Mouse (Mus musculus): Measurements from ENCODE around the gene Shc3.

Gene Shc3

DNA sequence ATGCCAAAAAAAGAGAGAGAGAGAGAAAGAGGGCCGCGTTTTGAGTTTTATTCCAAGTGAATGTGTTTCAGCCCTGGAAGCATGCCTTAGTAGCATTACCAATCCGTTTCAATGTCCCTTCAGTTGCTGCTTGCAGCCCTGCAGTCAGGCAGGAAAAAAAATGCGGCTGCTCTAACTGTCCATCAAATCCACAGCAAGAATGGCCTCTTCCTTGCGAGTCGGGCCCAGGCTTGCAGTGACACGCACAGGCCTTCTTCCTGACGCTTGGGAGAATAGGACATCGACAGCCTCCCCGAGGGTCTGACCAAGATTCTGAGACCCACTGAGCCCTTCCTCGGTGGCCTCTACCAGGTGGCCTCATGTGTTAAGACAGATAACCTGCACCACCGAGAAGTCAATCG lies 718 bp downstream of the Shc3 start:
- DNase-seq (ENCODE audit: low read depth, low spot score) = no peak

DNA sequence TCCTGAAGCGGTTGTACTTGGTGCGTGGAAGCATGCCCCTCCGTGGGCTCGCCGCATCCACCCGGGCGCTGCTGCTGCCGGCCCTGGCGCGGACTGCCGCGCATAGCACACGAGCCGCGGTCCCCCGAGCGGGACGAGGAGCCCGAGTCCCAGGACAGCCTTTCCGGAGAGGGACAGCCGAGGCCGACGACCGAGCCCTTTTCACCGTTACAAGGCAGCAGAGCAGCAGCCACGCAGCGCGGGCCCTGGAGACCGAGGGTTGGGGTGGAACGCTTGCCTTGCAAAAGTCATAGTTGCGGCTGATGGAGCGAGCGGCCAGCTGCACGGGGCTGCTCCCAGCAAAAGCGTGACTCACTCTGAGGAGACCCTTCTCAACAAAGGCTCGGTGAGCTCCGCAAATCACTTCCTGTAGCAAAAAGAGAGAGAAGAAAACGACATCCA lies 1.8 kb downstream of the Shc3 start:
- DNase-seq (ENCODE audit: low read depth, low spot score) = no peak

DNA sequence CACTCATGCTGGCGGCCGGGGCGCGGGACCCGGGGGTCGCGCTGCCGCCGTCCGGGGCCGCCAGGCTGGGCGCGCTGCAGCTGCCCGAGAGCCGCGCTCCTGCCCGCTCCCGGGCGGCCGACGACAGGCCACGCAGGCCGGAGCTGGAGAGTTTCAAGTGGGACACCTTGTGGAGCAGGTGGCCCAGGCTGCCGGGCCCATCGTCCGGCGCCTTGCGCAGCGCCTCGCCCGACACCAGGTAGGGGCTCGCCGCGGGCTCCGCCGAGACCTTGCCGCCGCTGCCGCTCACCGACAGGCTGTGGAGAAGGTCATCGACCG lies 2.2 kb downstream of the Shc3 start:
- no peak for DNase-seq (ENCODE audit: low read depth, low spot score)

DNA sequence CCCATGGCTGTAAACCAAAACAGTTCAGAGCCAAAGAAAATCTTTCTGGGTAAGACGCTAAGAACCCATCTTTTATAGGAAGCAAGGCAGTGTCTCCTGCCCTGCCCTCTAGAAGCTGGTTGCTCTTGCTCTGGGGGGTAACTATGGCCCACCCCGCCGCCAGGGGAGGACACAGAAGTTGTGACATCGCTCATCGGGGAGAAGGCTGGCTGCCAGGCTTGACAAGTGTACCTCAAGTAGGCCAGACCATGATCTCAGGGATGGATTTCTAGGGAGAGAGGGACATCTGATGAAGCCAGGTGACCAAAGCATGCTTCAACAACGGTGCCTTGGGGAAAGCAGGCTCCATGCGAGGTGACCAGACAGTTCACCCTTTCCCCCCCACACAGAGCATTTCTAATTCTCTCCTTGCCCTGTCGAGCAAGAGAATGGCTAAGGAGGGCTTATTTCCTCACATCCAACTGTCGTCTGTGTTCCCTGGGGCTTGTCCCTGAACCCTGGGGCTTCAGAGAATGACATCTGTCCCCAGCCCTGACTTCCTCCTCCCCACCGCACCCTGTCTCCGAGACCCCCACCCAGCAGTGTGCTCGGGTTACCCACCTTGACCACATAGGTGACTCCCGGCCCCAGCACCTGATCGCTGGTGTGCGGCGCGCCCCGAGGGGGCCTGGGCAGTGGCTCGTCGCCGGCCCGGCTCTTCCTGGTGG lies 2.7 kb downstream of the Shc3 start:
- DNase-seq (ENCODE audit: low read depth, low spot score) = no peak

DNA sequence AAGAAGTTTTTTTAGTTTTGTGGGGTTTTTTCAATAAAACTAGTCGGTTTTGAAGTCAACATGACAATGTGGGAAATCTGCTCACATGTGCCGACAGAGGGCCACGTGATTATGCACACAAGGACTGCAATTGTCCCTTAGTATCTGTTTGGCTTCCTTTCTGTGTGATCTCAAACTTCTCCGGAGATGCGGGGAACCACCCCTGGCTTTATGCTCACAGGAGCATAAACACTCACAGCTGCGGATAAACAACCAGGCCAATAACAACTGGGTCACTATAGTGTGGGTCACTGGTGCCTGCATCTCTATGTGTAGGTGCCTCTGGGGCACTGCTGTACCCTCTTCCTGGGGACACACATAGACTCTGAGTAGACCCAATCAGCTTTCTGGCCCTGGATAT lies 4.5 kb downstream of the Shc3 start:
- no peak for DNase-seq (ENCODE audit: low read depth, low spot score)

DNA sequence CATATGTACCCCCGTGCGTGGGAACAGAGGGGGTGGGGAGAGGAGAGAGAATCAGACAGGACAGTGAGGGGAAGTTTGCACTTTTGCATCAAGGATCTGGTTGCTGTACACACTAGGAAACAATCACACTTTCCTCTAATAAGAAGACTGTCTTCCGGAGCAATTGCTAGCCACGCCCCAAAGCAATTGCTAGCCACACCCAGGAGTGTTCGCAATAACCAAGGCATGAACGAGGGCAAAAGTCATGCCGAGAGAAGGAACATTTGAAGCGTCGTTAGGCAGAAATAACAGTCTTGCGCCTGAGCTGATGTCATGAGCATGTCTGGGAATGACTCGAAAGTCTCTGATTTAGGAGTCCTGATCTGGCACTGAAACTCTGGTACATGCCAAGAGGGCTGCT lies 15.9 kb downstream of the Shc3 start:
- no peak for DNase-seq (ENCODE audit: low read depth, low spot score)

DNA sequence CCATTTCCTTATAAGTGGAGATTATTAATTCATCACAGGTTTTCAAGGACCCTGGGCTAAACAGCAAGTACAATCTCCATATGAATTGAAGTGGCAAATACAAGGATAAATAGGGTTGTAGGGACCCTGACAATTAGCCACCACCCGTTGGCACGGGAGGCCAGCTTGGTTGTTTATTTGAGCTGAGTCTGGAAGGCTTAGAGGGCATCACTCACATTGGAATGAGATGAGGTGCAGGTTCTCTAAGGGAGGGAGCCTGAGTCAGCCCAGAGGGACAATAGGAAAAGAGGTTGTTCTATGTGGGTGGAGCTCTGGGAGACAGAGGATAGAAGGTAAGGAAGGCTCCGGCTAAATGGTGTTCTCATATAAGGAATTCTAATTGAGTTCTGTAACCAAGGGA lies 17.0 kb downstream of the Shc3 start:
- DNase-seq (ENCODE audit: low read depth, low spot score) = no peak

DNA sequence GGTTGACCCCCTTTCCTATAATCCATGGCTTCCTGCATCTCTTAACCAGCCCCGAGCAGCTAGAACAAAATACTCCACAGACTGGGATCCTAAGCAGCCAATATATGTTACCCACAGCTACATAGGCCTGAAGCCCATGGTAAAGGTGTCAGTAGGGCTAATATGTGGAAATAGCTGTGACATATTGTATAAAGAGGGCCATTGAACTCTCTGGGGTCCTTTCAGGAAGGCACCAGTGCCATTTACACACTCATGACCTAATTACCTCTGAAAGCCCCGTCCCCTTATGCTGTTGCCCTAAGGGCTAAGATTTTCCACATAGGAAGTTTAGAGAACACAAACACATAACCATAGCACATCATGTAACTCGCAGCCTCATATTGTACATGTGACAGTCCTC lies 17.4 kb downstream of the Shc3 start:
- no peak for DNase-seq (ENCODE audit: low read depth, low spot score)

DNA sequence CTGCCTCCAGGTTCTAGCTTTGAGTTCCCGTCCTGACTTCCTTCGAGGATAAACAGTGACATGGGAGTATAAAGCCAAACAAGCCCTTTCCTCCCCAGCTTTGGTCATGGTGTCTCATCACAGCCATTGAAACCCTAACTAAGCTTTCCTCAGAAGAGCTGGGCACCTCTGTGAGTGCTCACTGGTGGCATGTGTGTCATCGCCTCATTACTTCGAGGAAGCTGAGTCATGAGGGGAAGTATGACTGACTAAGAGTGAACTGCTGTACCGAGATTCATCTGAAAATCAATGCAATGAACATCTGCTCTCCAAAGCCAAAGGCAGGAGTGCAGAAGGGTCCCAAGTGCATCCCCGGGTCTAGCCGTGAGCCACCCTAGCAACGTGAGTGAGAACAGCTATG lies 29.4 kb downstream of the Shc3 start:
- DNase-seq (ENCODE audit: low read depth, low spot score) = no peak

DNA sequence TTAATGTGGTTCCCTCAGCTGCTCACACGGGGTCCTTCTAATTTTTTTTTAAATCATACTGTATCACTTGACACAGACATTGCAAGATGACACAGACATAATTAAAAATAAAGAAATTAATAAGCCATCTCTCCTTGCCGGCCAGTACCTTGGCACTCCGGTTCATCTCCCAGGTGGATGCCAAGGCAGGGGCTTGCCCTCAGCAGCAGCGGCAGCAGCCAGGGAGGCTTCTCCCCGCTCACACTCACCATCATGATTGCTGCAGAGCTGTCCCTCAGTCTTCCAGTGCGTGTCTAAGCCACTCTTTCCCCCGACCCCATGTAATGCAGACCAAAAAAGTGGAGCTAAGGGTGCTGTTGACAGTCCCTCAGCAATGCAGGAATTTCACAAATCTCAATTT lies 33.9 kb downstream of the Shc3 start:
- no peak for DNase-seq (ENCODE audit: low read depth, low spot score)

DNA sequence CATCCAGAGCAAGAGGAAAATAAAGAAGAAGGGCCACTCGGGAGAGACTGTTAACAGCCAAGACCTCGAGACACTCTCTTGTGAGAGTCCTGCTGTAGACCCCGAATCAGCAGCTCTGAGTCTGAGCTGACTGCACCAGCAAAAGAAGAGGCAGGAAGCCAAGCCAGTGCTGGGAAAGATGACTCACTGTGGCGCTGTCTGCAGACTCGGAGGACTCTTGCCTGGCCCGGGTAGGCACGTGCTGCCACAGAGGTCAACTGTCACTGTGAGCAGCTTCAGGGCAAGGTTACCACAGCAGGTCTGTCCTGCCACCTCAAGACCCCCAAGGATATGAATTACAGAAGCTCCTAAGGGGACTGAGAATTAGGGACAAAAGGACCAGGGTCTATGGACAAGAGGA lies 42.7 kb downstream of the Shc3 start:
- DNase-seq (ENCODE audit: low read depth, low spot score) = no peak

DNA sequence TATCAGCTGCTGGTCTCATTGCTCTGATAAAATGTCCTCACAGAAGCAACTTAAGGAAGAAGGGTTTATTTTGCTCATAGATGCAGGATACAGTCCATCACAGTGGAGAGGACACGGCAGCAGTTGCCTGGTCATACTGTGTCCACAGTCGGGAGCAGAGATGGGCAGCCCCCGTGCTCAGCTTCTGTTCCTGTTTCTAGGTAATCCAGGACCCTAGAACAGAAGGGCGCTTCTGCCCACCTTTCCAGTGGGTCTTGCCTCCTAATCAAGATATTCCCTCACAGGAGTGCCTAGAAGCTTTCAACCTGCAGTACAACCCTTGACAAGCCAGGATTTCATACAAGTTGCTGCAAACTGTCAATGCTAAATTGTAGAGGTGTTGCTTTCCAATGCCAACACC lies 44.9 kb downstream of the Shc3 start:
- DNase-seq (ENCODE audit: low read depth, low spot score) = no peak

DNA sequence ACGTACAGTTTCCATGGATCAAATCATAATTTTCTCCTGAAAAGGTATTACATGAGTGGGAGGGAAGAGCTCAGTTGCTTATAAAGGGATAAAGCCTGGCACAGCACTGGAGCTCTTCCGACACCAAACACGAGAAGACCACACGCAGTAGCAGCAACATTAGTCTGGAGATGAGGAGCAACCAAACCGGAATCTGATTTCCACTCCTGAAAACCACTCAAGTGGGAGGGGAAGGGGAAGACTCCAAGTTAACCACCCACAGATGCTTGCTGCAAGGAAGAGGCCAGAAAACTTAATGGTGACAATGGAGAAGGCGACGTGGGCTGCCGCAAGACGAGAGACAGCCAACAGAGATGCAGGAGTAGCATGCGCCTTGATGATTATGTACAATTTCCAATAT lies 45.9 kb downstream of the Shc3 start:
- DNase-seq (ENCODE audit: low read depth, low spot score) = no peak

DNA sequence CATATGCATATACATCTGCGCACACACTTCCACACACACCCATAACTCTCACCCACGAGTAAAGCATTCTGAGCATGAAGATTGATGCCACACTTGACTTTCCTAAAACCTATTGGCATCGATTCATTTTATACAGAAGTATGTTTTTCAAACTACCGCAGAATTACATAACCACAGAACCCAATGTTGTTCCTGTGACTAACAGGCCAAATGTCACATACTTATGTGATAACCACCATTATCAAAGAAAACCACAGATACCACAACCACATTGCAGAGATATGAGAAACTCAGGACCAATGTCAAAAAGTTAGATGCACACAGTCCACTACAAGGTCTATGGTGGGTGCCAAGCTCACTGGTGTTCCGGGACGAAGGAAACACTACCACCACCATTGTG lies 50.3 kb downstream of the Shc3 start:
- no peak for DNase-seq (ENCODE audit: low read depth, low spot score)

DNA sequence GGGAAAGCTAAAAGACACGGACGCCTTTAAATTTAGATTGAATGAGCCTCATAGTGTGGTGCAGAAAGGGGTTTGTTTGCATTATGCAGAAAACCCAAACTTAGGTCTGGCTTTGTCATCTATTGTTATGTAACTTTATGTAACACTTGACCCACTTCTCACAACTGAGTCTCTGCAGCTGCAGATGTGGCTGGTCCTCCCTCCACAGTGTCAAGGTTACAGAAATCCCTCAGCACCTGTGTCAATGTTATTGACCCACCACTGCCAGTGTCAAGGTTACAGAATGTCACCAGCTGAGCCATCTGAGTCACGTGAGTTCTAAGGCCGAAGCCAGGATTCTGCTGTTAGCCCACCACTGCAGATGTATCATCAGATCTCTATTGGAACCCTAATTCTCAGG lies 51.3 kb downstream of the Shc3 start:
- DNase-seq (ENCODE audit: low read depth, low spot score) = no peak

DNA sequence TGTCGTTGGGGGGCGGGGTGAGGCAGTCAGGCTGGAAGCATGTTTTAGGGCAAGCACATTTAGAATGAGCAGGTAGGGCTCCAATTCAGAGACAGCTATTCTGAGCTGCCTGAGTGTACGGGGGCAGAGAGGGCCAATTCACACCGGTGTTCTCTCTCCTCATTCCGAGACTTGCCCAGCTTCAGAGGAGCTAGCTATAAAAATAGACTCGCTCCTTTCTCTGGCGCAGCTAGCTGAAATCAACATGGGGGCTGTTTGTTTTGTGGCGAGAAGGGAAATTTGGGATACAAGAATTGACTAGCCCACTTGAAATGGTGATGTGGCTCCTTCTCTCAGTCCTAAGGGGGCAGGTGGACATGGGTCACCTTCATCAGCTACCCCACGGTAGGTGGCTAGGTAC lies 60.4 kb downstream of the Shc3 start:
- DNase-seq (ENCODE audit: low read depth, low spot score) = no peak

DNA sequence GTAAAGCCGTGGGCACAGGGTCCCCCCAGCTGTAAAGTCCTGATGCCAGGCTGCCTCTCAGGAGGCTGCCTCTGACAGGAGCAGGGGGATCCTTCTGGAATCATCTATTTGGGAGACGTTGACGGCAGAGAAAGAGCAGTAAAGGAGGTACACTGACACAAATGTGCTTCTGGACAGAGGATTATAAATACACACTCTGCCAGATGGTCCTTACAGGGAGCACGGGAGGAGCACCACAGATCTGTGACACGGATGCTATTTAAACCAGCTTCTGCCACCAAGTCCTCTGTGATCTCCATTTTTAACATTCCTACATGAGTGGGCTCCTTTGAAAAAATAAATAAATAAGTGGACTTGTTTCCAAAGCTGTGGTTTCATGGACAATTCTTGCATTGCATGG lies 63.5 kb downstream of the Shc3 start:
- DNase-seq (ENCODE audit: low read depth, low spot score) = no peak

DNA sequence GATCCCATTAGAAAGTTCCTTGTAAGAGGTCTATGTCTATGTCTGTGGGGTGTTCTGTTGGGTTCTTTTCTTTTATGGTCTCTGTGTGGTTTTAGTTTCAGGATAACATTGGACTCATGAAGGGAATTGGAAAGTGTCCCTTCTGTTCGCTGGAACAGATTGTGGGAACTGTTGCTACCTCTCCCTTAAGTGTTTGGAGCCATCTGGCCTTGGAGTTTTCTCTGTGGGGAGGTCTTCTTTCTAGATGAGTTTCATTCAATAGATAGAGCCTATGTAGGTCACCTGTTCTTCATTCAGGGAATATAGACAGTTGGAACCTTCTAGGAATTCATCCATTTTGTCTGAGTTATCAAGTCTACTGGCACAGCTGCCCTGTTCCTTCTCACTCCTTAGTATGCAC lies 69.5 kb downstream of the Shc3 start:
- DNase-seq (ENCODE audit: low read depth, low spot score) = no peak

DNA sequence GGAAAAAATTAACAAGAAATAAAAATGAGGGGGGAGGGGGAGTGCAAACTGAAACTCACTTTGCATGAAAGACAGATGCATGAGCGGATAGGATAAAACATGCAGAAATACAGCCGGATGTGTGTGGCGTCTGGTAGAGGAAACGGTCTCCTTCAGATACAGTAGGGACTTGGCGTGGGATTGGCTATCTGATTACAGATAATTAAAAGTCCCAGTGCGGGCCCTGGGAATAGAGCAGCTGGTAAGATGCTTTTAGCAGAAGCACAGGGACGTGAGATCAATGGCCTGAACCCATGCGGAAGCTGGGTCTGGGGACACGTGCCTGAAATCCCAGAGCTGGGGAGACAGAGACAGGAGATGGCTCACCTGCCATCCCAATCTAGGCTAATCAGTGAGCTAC lies 75.5 kb downstream of the Shc3 start:
- no peak for DNase-seq (ENCODE audit: low read depth, low spot score)

DNA sequence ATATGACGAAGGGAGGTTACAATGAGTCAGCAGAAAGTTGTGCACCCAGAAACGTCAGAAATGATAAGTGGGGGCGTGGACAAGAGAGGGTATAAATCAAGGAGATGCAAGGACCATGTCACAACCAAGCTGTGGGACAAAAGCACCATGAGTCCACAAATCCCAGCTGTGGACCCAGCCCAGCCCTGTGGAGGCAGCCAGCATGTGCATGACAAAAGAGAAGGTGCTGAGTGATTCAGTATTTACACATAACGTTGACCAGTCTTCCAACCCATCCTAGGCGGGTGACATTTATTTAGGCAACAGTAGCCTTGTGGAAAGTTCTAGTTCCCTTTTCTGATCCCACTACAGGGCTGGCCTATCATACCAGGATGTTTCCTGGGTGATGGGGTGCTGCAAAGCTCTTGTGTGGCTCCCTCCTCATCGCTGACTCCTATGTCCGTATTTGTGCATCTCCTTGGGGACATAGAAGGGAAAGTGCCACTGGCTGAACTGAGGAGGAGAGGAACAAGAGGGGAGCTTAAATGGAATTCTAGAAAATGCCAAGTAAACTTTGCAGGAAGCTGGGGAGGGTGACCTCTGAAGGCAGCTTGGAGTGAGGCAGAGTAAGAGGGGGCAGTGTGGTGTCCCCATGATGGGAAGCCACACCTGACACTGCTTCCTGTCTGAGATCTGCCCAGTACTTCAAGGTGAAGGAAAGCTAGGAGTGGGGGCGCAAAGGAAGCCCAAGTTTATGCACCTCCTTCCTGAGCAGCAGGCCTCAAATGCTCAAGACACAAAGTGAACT lies 77.4 kb downstream of the Shc3 start:
- DNase-seq (ENCODE audit: low read depth, low spot score) = no peak

DNA sequence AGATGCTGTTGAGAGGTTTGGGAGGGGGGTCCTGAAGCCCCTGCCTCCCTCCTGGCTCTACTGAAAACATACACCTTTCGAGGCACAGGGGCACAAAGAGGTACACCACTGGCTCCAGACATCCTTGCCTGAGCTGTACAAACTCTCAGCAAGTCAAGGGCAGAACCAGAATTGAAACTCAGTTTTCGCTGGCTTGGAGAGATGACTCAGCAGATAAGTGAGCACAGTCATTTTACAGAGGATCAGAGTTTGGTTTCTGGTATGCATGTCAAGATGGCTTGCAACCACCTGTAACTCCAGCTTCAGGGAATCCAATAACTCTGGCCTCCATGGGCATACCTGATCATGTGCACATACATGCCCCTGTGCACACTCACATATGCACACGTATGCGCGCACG lies 79.0 kb downstream of the Shc3 start:
- DNase-seq (ENCODE audit: low read depth, low spot score) = no peak

DNA sequence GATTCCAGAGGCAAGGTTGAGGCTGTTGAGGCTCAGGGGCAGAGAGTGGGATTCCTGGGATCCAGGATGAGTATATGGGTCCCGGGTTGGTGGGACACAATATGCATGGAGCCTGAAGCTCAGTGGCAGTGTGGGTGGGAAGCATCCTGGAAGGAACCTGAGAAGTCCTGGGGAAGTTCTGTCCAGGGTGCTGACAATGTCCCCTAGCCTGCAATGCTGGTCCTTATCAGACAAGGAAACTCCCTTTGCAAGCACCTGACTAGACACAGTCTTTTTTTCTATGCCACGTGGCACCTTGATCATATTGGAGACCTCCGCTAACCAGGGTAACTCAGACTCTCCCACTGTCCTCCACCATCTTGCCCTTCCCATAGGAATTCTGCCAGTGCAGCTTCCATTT lies 80.3 kb downstream of the Shc3 start:
- no peak for DNase-seq (ENCODE audit: low read depth, low spot score)

DNA sequence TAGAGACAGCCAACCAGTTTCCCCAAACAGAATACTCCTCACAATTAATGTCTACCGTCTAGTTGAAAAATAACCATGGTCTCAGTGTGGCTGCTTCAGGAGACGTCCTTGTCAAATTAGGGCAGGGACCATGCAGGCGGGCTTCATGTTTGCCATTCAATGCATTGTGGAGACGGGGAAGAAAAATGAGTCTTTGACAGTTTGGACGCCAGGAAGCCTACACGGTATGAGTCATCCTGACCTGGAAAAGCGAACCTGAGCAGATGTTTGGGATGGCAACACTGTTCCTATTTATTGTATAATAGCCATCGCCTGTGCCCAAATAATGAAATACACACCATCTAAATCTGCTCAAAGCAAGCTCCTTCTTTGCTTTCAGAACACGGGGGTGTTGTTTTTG lies 83.9 kb downstream of the Shc3 start:
- DNase-seq (ENCODE audit: low read depth, low spot score) = no peak

DNA sequence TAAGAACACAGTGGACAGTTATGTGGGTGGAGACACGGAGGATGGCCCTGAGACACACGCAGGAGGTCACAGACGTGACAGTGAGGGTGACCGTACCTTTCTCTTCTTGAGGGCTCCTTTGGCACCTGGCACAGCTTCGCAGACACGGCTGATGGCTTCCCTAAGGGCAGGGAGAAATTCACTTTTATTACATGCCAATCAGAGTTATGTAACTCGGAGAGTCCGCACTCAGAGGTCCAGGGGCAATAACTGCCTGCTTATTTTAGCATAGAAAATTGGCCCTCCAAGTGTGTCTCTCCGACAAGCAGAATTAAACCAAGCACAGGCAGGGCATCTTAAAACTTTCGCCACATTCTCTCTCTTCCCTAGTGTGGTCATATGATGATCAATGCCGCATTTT lies 86.4 kb downstream of the Shc3 start:
- no peak for DNase-seq (ENCODE audit: low read depth, low spot score)

Data from A20 (cell line).